Mouse (Mus musculus) C2C12 (cell line): ENCODE results near the gene St13. TPM values are rescaled to one million over a fixed set of nuclear protein-coding genes. Genes with fewer than 3 reads are reported as not detected.
A peak's percentile ranks its signal among the peaks of the same experiment; 100 is the strongest.

ENCODE experiments used
- H3K27me3 ChIP-seq: one replicate; pipeline ENCODE4 v1.6.1; 2011; ENCODE audit not compliant: control insufficient read depth, insufficient read depth, insufficient read length
- H3K36me3 ChIP-seq: one replicate; pipeline ENCODE4 v1.6.1; 2011; ENCODE audit not compliant: control insufficient read depth, insufficient read depth
- H3K4me3 ChIP-seq: one replicate; pipeline ENCODE4 v1.5.1; 2011; ENCODE audit warnings: mild to moderate bottlenecking, control low read depth; ENCODE audit not compliant: poor library complexity, insufficient read depth, severe bottlenecking
- H3K79me2 ChIP-seq: one replicate; pipeline ENCODE4 v1.6.1; 2011; ENCODE audit not compliant: control insufficient read depth, insufficient read depth
- H3K79me3 ChIP-seq: one replicate; pipeline ENCODE4 v1.6.1; 2011; ENCODE audit warnings: low read depth, control low read depth
- H3ac ChIP-seq: one replicate; pipeline ENCODE3; 2011; ENCODE audit warnings: low read depth; ENCODE audit not compliant: control insufficient read depth, insufficient read length
- CEBPB ChIP-seq: IDR thresholded peaks from one replicate; pipeline ENCODE4 v1.6.1; 2011; ENCODE audit warnings: low read depth, mild to moderate bottlenecking, control low read depth, moderate library complexity
- CTCF ChIP-seq: IDR thresholded peaks from one replicate; pipeline ENCODE4 v1.5.1; 2011; ENCODE audit not compliant: control insufficient read depth, insufficient read depth, insufficient read length
- FOSL1 ChIP-seq: IDR thresholded peaks from one replicate; pipeline ENCODE4 v1.8.0; 2011; ENCODE audit warnings: mild to moderate bottlenecking, low read length; ENCODE audit not compliant: poor library complexity, insufficient read depth, severe bottlenecking
- MAX ChIP-seq: IDR thresholded peaks from one replicate; pipeline ENCODE4 v1.6.1; 2011; ENCODE audit warnings: mild to moderate bottlenecking, control low read depth
- MYOD1 ChIP-seq: IDR thresholded peaks from one replicate; pipeline ENCODE4 v1.6.1; 2011; ENCODE audit warnings: low read depth; ENCODE audit not compliant: control insufficient read depth, insufficient read length
- MYOG ChIP-seq: IDR thresholded peaks from one replicate; pipeline ENCODE4 v1.6.1; 2011; ENCODE audit not compliant: control insufficient read depth, insufficient read length; ENCODE audit errors: extremely low read depth
- USF1 ChIP-seq: IDR thresholded peaks from one replicate; pipeline ENCODE4 v1.6.1; 2011; ENCODE audit warnings: low read depth, mild to moderate bottlenecking, control low read depth, moderate library complexity
- long read RNA-seq, 2 experiments: library from polyadenylated mRNA; unstranded; transcript quantifications; one replicate each; pipeline ENCODE4 v2.0.0; 2019 to 2020
- polyA plus RNA-seq: library from polyadenylated mRNA; unstranded; fragments of >200 nt; fragmentation: generic; extraction: Trizol; gene quantifications from one replicate; pipeline ENCODE4 v1.2.1, GENCODE M21; 2012; ENCODE audit warnings: missing spikeins

Gene St13
- 203 TPM for polyA plus RNA-seq
- long read RNA-seq, experiment 1, full-length matches to known transcripts = 222 of 497 reads
- long read RNA-seq, experiment 1, partial matches to known transcripts = 26 of 497 reads
- long read RNA-seq, experiment 1, other reads (novel, unspliced or antisense) = 249 of 497 reads
- long read RNA-seq, experiment 2, transcript St13-205 (12 exons, 3,346 nt) = major isoform, 871 of 933 reads
- long read RNA-seq, experiment 2, partial matches to known transcripts = 17 of 933 reads
- long read RNA-seq, experiment 2, other reads (novel, unspliced or antisense) = 45 of 933 reads

GRCm38 (mm10) chr15:81399638-81400315 lies at the start of gene St13, which contains the start of gene Xpnpep3:
Gene St13 (minus strand): TSS chr15:81400077.
Gene Xpnpep3 (plus strand): TSS chr15:81400138.
- Histone ChIP-seq H3K36me3 (peaks cover 22% of the 10 kb centered on the region), H3K4me3 (peak within 1 kb of the TSS; percentile 100), H3K79me2 (peaks cover 94% of the 10 kb centered on the region), H3K27me3 (no peaks in the 10 kb centered on the region), H3K79me3 (peaks cover 75% of the 10 kb centered on the region), H3ac (peak within 1 kb of the TSS; percentile 90)
- peak; percentile 91 for TF ChIP-seq USF1
- peak; percentile 86 for TF ChIP-seq MAX
- TF ChIP-seq CEBPB = no peak

GRCm38 (mm10) chr15:81448463-81448862 lies 48.6 kb upstream of the St13 start:
- Histone ChIP-seq H3K27me3 (no peaks in the 10 kb centered on the region), H3K36me3 (peaks cover 45% of the 10 kb centered on the region), H3ac (no peak overlapping the region), H3K79me3 (no peaks in the 10 kb centered on the region), H3K79me2 (no peaks in the 10 kb centered on the region), H3K4me3 (no peak overlapping the region)
- TF ChIP-seq MYOG = no peak
- TF ChIP-seq CTCF = peak; percentile 45

- H3K27me3 ChIP-seq = no peaks in the 10 kb centered on the region
- peaks cover 53% of the 10 kb centered on the region for H3K36me3 ChIP-seq
- H3K79me2 ChIP-seq = no peaks in the 10 kb centered on the region
- no peak for TF ChIP-seq CEBPB
- TF ChIP-seq USF1 = no peak
- no peak for TF ChIP-seq FOSL1
- TF ChIP-seq MYOG = no peak
- TF ChIP-seq CTCF = no peak
- TF ChIP-seq MAX = no peak
- TF ChIP-seq MYOD1 = no peak
- no peak overlapping the region for H3ac ChIP-seq
- H3K79me3 ChIP-seq = no peaks in the 10 kb centered on the region
- H3K4me3 ChIP-seq = no peak overlapping the region
These were observed 39.4 kb upstream of the St13 start for GRCm38 (mm10) chr15:81439236-81439635.

GRCm38 (mm10) chr15:81438345-81438744 lies 38.5 kb upstream of the St13 start:
- TF ChIP-seq MYOD1 (no peak), CEBPB (no peak)
- Histone ChIP-seq H3K27me3 (no peaks in the 10 kb centered on the region), H3K79me2 (no peaks in the 10 kb centered on the region), H3K36me3 (peaks cover 54% of the 10 kb centered on the region), H3K4me3 (no peak overlapping the region), H3K79me3 (no peaks in the 10 kb centered on the region), H3ac (no peak overlapping the region)

GRCm38 (mm10) chr15:81431195-81431594 lies 31.3 kb upstream of the St13 start:
- TF ChIP-seq MAX (no peak), CEBPB (no peak), CTCF (no peak), FOSL1 (no peak)
- no peak overlapping the region for H3K4me3 ChIP-seq
- H3ac ChIP-seq = no peak overlapping the region
- H3K79me3 ChIP-seq = no peaks in the 10 kb centered on the region
- H3K36me3 ChIP-seq = peaks cover 48% of the 10 kb centered on the region
- H3K79me2 ChIP-seq = no peaks in the 10 kb centered on the region
- H3K27me3 ChIP-seq = no peaks in the 10 kb centered on the region

GRCm38 (mm10) chr15:81427947-81428346 lies 28.1 kb upstream of the St13 start:
- H3K27me3 ChIP-seq = no peaks in the 10 kb centered on the region
- no peaks in the 10 kb centered on the region for H3K79me3 ChIP-seq
- H3ac ChIP-seq = no peak overlapping the region
- H3K79me2 ChIP-seq = no peaks in the 10 kb centered on the region
- TF ChIP-seq USF1 (no peak), FOSL1 (no peak), CEBPB (no peak), MYOG (no peak), CTCF (no peak), MYOD1 (no peak), MAX (no peak)
- H3K36me3 ChIP-seq = peaks cover 44% of the 10 kb centered on the region
- H3K4me3 ChIP-seq = no peak overlapping the region
